Mouse (Mus musculus): ENCODE measurements at regions not wholly inside any gene's neighbourhood (a gene's known extent, or its start where the extent isn't known, plus 50 kb on each side); places are given as distances from the start of the nearest gene placed in this dataset.

GRCm38 (mm10) chr12:73446148-73446547 lies 100.0 kb downstream of the Tmem30b start:
- DNase-seq (ENCODE audit: low spot score): no peak

GRCm38 (mm10) chr12:73445562-73445961 lies 100.6 kb downstream of the Tmem30b start:
- no peak for DNase-seq (ENCODE audit: low spot score)

GRCm38 (mm10) chr12:73445128-73445527 lies 101.1 kb downstream of the Tmem30b start:
- no peak for DNase-seq (ENCODE audit: low spot score)

- no peak for DNase-seq (ENCODE audit: low spot score)
Observed at GRCm38 (mm10) chr12:73441326-73441725, 104.9 kb downstream of the Tmem30b start.

GRCm38 (mm10) chr12:73434684-73435083 lies 111.5 kb downstream of the Tmem30b start:
- no peak for DNase-seq (ENCODE audit: low spot score)

- no peak for DNase-seq (ENCODE audit: low spot score)
Observed at GRCm38 (mm10) chr12:73432546-73432945, 113.6 kb downstream of the Tmem30b start.

- DNase-seq (ENCODE audit: low spot score): no peak
Observed at GRCm38 (mm10) chr12:73428171-73428570, 118.0 kb downstream of the Tmem30b start.

GRCm38 (mm10) chr12:73424814-73425213 lies 121.4 kb downstream of the Tmem30b start:
- no peak for DNase-seq (ENCODE audit: low spot score)

- no peak for DNase-seq (ENCODE audit: low spot score)
Observed at GRCm38 (mm10) chr12:73417101-73417500, 129.1 kb downstream of the Tmem30b start.

- no peak for DNase-seq (ENCODE audit: low spot score)
Observed at GRCm38 (mm10) chr12:73416367-73416897, 129.8 kb downstream of the Tmem30b start.

- no peak for DNase-seq (ENCODE audit: low spot score)
Observed at GRCm38 (mm10) chr12:73415856-73416366, 129.3 kb downstream of the Slc38a6 start.

- no peak for DNase-seq (ENCODE audit: low spot score)
Observed at GRCm38 (mm10) chr12:73413439-73414196, 127.0 kb downstream of the Slc38a6 start.

GRCm38 (mm10) chr12:73412500-73412899 lies 125.9 kb downstream of the Slc38a6 start:
- DNase-seq (ENCODE audit: low spot score): no peak

- DNase-seq (ENCODE audit: low spot score): no peak
Observed at GRCm38 (mm10) chr12:73410924-73411323, 124.3 kb downstream of the Slc38a6 start.

GRCm38 (mm10) chr12:73409481-73410085 lies 123.0 kb downstream of the Slc38a6 start:
- DNase-seq (ENCODE audit: low spot score): no peak

- no peak for DNase-seq (ENCODE audit: low spot score)
Observed at GRCm38 (mm10) chr12:73408614-73409013, 122.0 kb downstream of the Slc38a6 start.

- no peak for DNase-seq (ENCODE audit: low spot score)
Observed at GRCm38 (mm10) chr12:73408165-73408564, 121.6 kb downstream of the Slc38a6 start.

GRCm38 (mm10) chr12:73406556-73407087 lies 120.0 kb downstream of the Slc38a6 start:
- no peak for DNase-seq (ENCODE audit: low spot score)

GRCm38 (mm10) chr12:73405583-73405982 lies 119.0 kb downstream of the Slc38a6 start:
- no peak for DNase-seq (ENCODE audit: low spot score)

GRCm38 (mm10) chr12:73405106-73405505 lies 118.5 kb downstream of the Slc38a6 start:
- no peak for DNase-seq (ENCODE audit: low spot score)

- DNase-seq (ENCODE audit: low spot score): no peak
Observed at GRCm38 (mm10) chr12:73403906-73404474, 117.4 kb downstream of the Slc38a6 start.

Data from ovary, postnatal 10 days (tissue).